Mouse (Mus musculus): Measurements from ENCODE around the gene Spr. TPM values are rescaled to one million over a fixed set of nuclear protein-coding genes. Genes with fewer than 3 reads are reported as not detected.
"Not testable (repeated sequence)": the region's sequence is repeated elsewhere in the genome, so short reads cannot be mapped to it uniquely, and the experiment has no call there.

Spr gene
- 36.5 and 49.8 TPM in 2 replicates for polyA plus RNA-seq (2016; fragmentation: Nextera tagmentation; extraction: Ambion mirVana)

GRCm38 (mm10) chr6:85137217-85138035, at the start of gene Spr:
Gene Spr (minus strand): TSS chr6:85137766.
- Histone ChIP-seq H3K4me2 (peak within 1 kb of the TSS; percentile 59), H3K27ac (peak within 1 kb of the TSS; percentile 95), H3K27me3 (no peaks in the 10 kb centered on the region), H3K9ac (replicated peaks) (peak within 1 kb of the TSS; percentile 84), H3K4me3 (replicated peaks) (peak within 1 kb of the TSS; percentile 78), H3K36me3 (peaks cover 22% of the 10 kb centered on the region), H3K9me3 (no peaks in the 10 kb centered on the region), H3K4me1 (replicated peaks) (peaks cover 4% of the 10 kb centered on the region)
- WGBS = under 1% methylated on average over 49 of the region's 49 CpGs
- peak; percentile 87 for ATAC-seq (ENCODE audit: insufficient number of reproducible peaks, insufficient read depth, low FRiP score, low TSS enrichment, low read depth)

GRCm38 (mm10) chr6:85186744-85187059, 49.1 kb upstream of the Spr start:
- no peak for ATAC-seq (ENCODE audit: insufficient number of reproducible peaks, insufficient read depth, low FRiP score, low TSS enrichment, low read depth)
- Histone ChIP-seq H3K9ac (replicated peaks) (no peak overlapping the region), H3K9me3 (no peaks in the 10 kb centered on the region), H3K27ac (no peak overlapping the region), H3K4me1 (replicated peaks) (peaks cover 43% of the 10 kb centered on the region), H3K27me3 (peaks cover 92% of the 10 kb centered on the region), H3K36me3 (no peaks in the 10 kb centered on the region), H3K4me3 (replicated peaks) (peak overlapping the region; percentile 44), H3K4me2 (peak overlapping the region; percentile 79)
- 1% methylated on average over 15 of the region's 15 CpGs for WGBS

GRCm38 (mm10) chr6:85186033-85186743, 48.6 kb upstream of the Spr start:
- Histone ChIP-seq H3K27ac (no peak overlapping the region), H3K4me3 (replicated peaks) (peak overlapping the region; percentile 44; the same call in 1 of the 2 replicates), H3K9me3 (no peaks in the 10 kb centered on the region), H3K27me3 (peaks cover 92% of the 10 kb centered on the region), H3K4me1 (replicated peaks) (peaks cover 43% of the 10 kb centered on the region), H3K4me2 (peak overlapping the region; percentile 79), H3K36me3 (no peaks in the 10 kb centered on the region), H3K9ac (replicated peaks) (0 out of 2 replicates have a peak overlapping the region, but pooled peaks have one; percentile 19)
- WGBS = under 1% methylated on average over 33 of the region's 33 CpGs
- no peak for ATAC-seq (ENCODE audit: insufficient number of reproducible peaks, insufficient read depth, low FRiP score, low TSS enrichment, low read depth)

- no peaks in the 10 kb centered on the region for H3K36me3 ChIP-seq
- H3K9me3 ChIP-seq = no peaks in the 10 kb centered on the region
- H3K9ac ChIP-seq (replicated peaks) = no peak overlapping the region
- no peak overlapping the region for H3K4me3 ChIP-seq (replicated peaks)
- H3K27ac ChIP-seq = no peak overlapping the region
- H3K4me1 ChIP-seq (replicated peaks) = peaks cover 28% of the 10 kb centered on the region
- no peak for ATAC-seq (ENCODE audit: insufficient number of reproducible peaks, insufficient read depth, low FRiP score, low TSS enrichment, low read depth)
- no peak overlapping the region for H3K4me2 ChIP-seq
- 49% methylated on average over 3 of the region's 3 CpGs for WGBS
- peaks cover 82% of the 10 kb centered on the region for H3K27me3 ChIP-seq
Measured at GRCm38 (mm10) chr6:85183951-85184350, 46.4 kb upstream of the Spr start.

- Histone ChIP-seq H3K9ac (replicated peaks) (no peak overlapping the region), H3K4me3 (replicated peaks) (no peak overlapping the region), H3K4me2 (no peak overlapping the region), H3K4me1 (replicated peaks) (no peaks in the 10 kb centered on the region), H3K9me3 (no peaks in the 10 kb centered on the region), H3K27me3 (peaks cover 64% of the 10 kb centered on the region), H3K36me3 (no peaks in the 10 kb centered on the region), H3K27ac (no peak overlapping the region)
- ATAC-seq (ENCODE audit: insufficient number of reproducible peaks, insufficient read depth, low FRiP score, low TSS enrichment, low read depth) = no peak
- WGBS = 63% methylated on average over 2 of the region's 2 CpGs
Measured at GRCm38 (mm10) chr6:85180036-85180435, 42.5 kb upstream of the Spr start.

- no peaks in the 10 kb centered on the region for H3K4me1 ChIP-seq (replicated peaks)
- WGBS = 72% methylated on average over 3 of the region's 3 CpGs
- H3K27ac ChIP-seq = no peak overlapping the region
- H3K4me2 ChIP-seq = no peak overlapping the region
- H3K4me3 ChIP-seq (replicated peaks) = no peak overlapping the region
- ATAC-seq (ENCODE audit: insufficient number of reproducible peaks, insufficient read depth, low FRiP score, low TSS enrichment, low read depth) = no peak
- no peak overlapping the region for H3K9ac ChIP-seq (replicated peaks)
- H3K27me3 ChIP-seq = peaks cover 60% of the 10 kb centered on the region
- no peaks in the 10 kb centered on the region for H3K36me3 ChIP-seq
- no peaks in the 10 kb centered on the region for H3K9me3 ChIP-seq
Measured at GRCm38 (mm10) chr6:85179569-85179968, 42.0 kb upstream of the Spr start.

GRCm38 (mm10) chr6:85165440-85165921, 27.9 kb upstream of the Spr start:
- Histone ChIP-seq H3K27me3 (peaks cover 12% of the 10 kb centered on the region; the same call in 1 of the 2 replicates), H3K4me3 (replicated peaks) (no peak overlapping the region), H3K9ac (replicated peaks) (no peak overlapping the region), H3K27ac (no peak overlapping the region), H3K4me2 (no peak overlapping the region), H3K4me1 (replicated peaks) (peaks cover 6% of the 10 kb centered on the region), H3K36me3 (no peaks in the 10 kb centered on the region), H3K9me3 (no peaks in the 10 kb centered on the region)
- 45% methylated on average over 11 of the region's 11 CpGs for WGBS
- no peak for ATAC-seq (ENCODE audit: insufficient number of reproducible peaks, insufficient read depth, low FRiP score, low TSS enrichment, low read depth)

- Histone ChIP-seq H3K4me2 (no peak overlapping the region), H3K27me3 (no peaks in the 10 kb centered on the region; the same call in 1 of the 2 replicates), H3K36me3 (no peaks in the 10 kb centered on the region), H3K27ac (no peak overlapping the region), H3K9ac (replicated peaks) (no peak overlapping the region), H3K4me3 (replicated peaks) (no peak overlapping the region), H3K9me3 (no peaks in the 10 kb centered on the region), H3K4me1 (replicated peaks) (peaks cover 6% of the 10 kb centered on the region)
- ATAC-seq (ENCODE audit: insufficient number of reproducible peaks, insufficient read depth, low FRiP score, low TSS enrichment, low read depth) = no peak
- 43% methylated on average over 4 of the region's 4 CpGs for WGBS
Measured at GRCm38 (mm10) chr6:85160201-85160923, 22.8 kb upstream of the Spr start.

- not testable (repeated sequence) for H3K4me2 ChIP-seq; H3K4me3 ChIP-seq (replicated peaks); H3K27ac ChIP-seq; H3K9ac ChIP-seq (replicated peaks); H3K4me1 ChIP-seq (replicated peaks); ATAC-seq (ENCODE audit: insufficient number of reproducible peaks, insufficient read depth, low FRiP score, low TSS enrichment, low read depth); H3K36me3 ChIP-seq; H3K9me3 ChIP-seq; H3K27me3 ChIP-seq
- whole genome bisulfite sequencing = 23% methylated on average over 6 of the region's 6 CpGs
Measured at GRCm38 (mm10) chr6:85159092-85159760, 21.7 kb upstream of the Spr start.

- 80% methylated on average over 4 of the region's 4 CpGs for WGBS
- H3K27me3 ChIP-seq; H3K4me2 ChIP-seq; ATAC-seq (ENCODE audit: insufficient number of reproducible peaks, insufficient read depth, low FRiP score, low TSS enrichment, low read depth); H3K36me3 ChIP-seq; H3K9ac ChIP-seq (replicated peaks); H3K4me3 ChIP-seq (replicated peaks); H3K9me3 ChIP-seq; H3K4me1 ChIP-seq (replicated peaks); H3K27ac ChIP-seq: not testable (repeated sequence)
Measured at GRCm38 (mm10) chr6:85158040-85158804, 20.7 kb upstream of the Spr start.
